Mouse (Mus musculus) layer of hippocampus, adult 9-10 months (tissue): ENCODE data around the gene Micall1.
A peak's percentile ranks its signal among the peaks of the same experiment; 100 is the strongest.

Experiments used
- DNase-seq: peaks from one replicate; pipeline ENCODE4 v3.0.0; 2022; ENCODE audit warnings: low spot score

Gene Micall1

DNA sequence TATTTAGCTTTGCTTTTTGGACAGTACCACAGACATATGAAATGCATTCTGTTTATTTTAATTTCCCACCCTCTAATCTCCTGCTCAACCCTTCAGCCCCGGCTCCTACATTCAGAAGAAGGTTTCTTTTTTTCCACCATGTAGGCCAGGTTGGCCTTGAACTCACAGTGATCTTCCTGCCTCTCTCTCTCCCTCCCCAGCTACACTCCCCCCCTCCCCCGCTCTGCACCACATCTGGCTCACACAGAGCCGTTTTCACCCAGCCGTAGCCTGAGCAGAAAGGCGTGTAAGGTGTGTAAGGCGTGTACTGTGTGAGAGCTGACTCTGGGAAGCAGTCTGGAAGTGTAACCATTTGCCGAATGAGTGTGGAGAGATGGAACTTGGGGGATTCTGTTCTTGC, 20.6 kb downstream of the Micall1 start:
- no peak for DNase-seq

GRCm38 (mm10) chr15:79130782-79131181, 22.1 kb downstream of the Micall1 start:
- DNase-seq, result no peak

- no peak for DNase-seq
Observed at GRCm38 (mm10) chr15:79131442-79131841, 22.7 kb downstream of the Micall1 start.

- no peak for DNase-seq
Observed at GRCm38 (mm10) chr15:79133191-79133661, 24.5 kb downstream of the Micall1 start.

DNA sequence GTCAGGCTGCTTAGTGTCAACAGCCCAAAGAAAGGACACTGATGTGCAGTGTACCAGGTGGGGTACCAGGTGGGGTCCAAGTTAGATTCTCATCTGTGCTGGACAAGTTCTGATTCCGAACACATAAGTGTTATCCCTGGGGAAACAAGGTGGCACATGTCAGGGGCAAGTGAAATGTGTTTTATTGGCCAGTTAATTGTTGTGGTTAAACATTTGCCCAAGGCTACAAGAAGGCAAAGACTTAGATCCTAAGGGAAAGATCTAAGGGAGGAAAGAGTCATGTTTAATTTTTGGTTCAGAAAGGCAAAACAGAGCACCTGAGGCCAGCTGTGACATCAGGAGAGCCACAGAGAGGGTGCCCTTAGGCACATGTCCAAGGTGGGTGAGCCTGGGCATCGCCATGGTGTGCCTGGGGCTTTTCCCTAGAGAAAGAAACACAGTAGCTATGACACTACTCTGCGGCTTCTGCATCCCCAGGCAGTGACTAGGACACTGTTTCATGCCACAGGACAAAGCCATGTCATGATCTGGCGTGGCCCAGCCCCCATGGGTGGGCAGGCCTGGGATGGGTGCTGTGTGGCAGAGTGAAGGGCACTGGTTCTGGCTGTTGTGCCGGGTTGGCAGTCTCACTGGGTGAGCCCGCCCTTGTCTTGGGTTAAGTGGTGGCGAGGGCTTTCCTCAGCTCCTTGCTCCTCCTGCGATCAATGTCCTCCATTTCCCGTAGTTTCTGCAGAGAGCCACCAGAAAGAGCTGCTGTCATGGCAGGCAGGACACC, 26.0 kb downstream of the Micall1 start:
- DNase-seq, result no peak

- DNase-seq, result no peak
Observed at GRCm38 (mm10) chr15:79135332-79135731, 26.6 kb downstream of the Micall1 start.

DNA sequence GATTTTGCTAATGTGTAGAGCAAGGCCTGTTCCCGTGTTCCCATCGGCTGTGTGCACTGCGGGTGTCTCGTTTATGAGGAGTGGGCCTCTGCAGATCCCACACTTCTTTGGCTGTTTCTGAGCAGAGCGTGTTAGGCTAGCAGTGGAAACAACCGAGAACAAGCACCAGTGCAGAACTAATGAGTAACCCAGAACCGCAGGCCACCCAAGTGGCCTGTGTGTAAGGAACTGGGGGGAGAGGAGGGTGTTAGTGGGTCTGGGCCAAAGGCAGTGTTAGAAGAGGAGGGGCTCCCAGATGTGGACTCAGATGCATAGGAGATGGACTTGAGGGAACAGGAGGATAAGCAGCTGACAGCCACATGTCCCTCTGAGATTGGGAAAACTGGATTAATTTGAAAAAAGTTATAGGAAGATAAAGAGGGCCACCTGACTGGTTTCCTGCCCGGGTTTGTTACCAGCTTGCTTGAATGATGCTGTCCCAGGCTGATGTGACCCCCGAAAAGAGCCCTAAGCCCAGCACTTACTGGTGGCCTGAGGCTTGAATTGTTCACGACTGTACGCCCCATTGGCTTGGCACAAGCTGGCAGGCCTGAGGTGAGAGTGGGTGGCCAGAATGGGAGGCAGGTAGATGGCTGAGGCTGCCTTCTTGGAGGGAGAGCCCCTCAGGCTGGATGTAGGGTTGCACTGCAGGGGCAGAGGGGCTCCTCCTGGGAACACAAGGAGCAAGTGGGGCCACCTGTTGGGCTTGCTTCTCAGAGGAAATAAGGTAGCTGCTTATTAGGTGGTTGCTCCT, 27.3 kb downstream of the Micall1 start:
- DNase-seq, result no peak

DNA sequence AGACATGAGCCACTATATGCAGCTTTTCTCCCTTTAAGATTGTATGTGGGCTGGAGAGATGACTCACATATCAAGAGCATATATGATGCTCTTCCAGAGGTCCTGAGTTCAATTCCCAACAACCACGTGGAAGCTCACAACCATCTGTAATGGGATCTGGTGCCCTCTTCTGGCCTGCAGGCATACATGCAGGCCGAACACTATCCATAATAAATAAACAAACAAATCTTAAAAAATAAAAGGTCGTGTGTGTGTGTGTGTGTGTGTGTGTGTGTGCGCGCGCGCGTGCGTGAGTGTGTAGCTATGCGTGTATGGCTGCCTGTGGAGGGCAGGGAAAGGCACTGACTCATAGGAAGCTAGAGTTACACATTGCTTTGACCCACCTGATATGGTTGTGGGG, 30.9 kb downstream of the Micall1 start:
- DNase-seq, result no peak

- peak; percentile 81 for DNase-seq
Observed at GRCm38 (mm10) chr15:79140866-79141565, 32.3 kb downstream of the Micall1 start, which contains the start of the genes Polr2f and 1700088E04Rik. Gene Polr2f (plus strand): TSS chr15:79141009. Gene 1700088E04Rik (minus strand): TSS chr15:79141253.

GRCm38 (mm10) chr15:79141566-79141917, 32.8 kb downstream of the Micall1 start:
- DNase-seq, result no peak

- DNase-seq, result no peak
Observed at GRCm38 (mm10) chr15:79143316-79143715, 34.6 kb downstream of the Micall1 start.

GRCm38 (mm10) chr15:79144021-79144420, 35.3 kb downstream of the Micall1 start:
- DNase-seq, result no peak

DNA sequence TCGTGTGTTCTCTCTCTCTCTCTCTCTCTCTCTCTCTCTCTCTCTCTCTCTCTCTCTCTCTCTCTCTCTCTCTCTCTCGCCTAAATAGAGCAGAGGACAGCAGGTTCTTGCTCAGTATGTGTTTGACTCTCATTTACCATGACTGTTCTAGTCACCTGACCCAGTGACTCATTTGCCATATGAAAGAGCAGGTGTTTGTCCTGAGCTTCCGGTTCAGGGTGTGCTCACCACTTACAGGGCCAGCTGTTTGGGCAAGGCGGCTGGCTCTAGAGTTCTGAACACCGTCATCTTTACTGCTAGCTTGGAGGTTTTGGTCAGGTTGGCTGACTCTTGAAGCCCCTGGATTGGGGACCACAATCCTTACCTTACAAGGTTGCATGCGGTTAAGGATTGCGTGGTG, 36.8 kb downstream of the Micall1 start:
- DNase-seq, result no peak

GRCm38 (mm10) chr15:79148533-79148932, 39.8 kb downstream of the Micall1 start:
- DNase-seq, result peak; percentile 79

DNA sequence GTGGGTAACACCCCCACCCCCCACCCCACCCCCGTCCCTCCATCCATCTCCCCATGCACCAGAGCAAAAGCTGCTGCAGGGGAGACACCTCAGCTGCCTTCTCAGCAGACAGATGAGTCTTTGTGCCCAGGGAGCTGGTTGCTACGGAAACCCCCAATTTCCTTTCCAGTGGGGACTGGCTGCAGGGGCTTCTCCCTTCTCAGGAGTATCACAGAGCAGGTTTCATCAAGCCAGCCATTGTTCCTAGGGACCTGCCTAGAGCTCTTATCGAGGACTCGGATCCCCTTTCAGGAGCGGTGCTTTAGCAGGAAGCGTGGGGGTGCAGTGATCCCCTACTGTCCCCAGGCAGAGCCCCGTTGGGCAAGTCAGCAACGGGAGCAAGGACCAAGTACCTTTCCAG, 43.2 kb downstream of the Micall1 start:
- no peak for DNase-seq

DNA sequence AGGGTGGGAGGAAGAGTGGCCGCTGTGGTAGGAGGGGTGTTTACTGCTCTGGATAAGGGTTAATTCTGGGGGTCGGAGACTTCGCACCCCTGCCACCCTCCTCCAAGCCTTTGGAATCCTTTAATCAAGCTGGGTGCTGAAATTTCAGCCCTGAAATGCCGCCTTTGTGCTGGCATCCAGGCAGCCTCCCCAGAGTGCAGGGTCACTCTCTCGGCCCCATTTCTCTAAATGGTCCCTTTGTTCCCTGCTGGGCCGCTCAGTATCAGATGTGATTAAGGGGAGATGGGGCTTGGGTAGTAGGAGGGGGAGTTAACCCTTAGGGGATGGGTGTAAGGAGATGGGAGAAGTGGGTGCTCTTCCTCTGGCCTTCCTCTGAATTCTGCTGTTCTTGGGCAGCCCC, 44.0 kb downstream of the Micall1 start:
- no peak for DNase-seq

DNA sequence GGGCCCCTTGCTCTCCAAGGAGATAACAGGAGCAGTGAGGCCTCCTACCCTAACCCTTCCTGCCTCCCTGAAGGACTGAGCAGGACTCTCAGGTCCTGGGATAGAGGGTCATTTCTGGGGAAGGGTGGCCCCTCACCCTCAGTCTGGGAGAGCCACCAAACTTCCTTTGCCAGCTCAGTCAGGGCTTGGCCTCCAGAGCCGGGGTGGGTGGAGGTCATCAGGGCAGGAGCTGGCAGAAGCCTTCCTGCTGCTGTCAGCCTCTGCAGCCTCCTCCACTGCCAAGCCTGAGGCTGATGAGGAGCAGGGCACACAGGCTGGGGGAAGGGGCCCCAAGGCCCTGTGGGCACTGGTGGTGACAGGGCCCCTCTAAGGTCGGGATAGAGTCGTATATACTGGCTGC, 46.9 kb downstream of the Micall1 start:
- no peak for DNase-seq

DNA sequence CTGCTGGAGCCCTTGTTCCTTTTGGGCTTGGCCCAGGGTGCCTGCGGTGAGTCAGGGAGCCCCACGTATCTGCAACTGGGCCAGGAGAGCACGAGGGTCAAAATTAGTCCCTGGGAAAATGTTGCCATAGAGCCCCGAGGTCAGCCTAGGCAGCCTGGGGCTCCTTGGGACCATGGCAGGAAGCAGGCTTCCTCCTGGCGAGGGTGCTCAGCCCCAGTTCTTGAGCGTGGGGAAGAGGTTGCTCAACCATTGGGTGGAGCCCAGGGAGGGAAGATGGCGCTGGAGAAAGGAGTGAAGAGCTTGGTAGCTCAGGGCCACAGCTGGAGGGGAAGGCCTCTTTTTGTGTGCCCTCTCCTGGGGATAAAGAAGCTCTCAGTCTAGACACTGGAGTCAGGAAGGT, 53.6 kb downstream of the Micall1 start:
- DNase-seq, result no peak

- DNase-seq, result no peak
Observed at GRCm38 (mm10) chr15:79162822-79163221, 54.1 kb downstream of the Micall1 start.

DNA sequence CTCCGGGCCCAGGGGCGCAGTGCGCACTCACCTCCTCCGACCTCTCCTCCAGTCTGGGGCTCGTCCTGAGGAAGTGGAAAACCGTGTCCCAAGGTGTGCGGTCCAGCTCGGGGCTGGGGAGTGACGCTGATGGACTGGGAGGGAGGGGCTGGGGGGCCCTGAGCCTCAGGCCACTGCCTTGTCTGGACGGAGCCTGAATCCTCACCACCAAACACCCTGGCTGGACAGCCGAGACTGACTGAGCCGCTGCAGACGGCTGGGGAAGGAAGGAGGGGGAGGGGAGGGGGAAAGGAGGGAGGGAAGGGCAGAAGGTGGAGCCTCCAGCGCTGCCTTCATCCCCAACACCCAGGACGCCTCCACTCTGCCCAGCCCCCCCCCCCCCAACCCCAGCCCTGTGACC, 55.6 kb downstream of the Micall1 start:
- no peak for DNase-seq

DNA sequence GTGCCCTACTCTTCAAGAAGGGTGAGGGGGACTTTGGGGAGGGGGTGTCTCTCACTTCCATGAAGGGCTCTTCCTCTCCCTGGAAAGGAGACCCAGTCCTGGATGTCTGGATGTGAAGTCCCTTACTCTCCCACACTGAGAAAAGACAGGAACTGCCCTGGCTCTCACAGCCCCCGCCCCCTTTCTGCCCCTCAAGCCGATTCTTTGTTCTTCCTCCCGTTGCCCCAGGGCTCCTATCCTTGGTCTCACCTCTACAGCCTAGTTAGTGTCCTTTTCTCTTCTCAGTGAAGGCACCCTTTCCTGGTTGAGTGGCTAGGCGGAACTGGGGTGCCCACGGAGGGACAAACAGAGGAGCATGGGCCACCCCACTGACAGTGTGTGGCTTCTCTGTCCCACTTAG, 56.4 kb downstream of the Micall1 start, which contains the start of gene Sox10:
Gene Sox10 (minus strand): TSS at position 101 of the 400 bp plus-strand sequence.
- no peak for DNase-seq

- no peak for DNase-seq
Observed at GRCm38 (mm10) chr15:79166712-79167111, 58.0 kb downstream of the Micall1 start.

DNA sequence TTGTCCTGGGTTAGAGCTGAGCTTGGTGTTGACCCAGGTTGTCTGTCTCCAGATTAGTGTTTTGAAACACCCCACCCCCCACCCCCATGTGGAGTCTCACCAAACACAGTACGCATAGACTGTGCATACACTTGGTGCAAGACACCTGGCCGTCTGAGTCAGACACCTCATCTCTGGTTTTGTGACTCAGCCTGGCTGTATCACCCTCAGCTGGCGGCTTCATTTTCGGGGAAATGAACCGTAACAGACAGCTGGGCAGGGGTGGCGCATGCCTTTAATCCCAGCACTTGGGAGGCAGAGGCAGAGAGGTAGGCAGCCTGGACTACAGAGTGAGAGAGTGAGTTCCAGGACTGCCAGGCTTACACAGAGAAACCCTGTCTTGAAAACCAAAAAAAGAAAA, 68.2 kb downstream of the Micall1 start:
- no peak for DNase-seq
